Mouse (Mus musculus): ENCODE data around the gene Sipa1. TPM values are rescaled to one million over a fixed set of nuclear protein-coding genes. Genes with fewer than 3 reads are reported as not detected.
A peak's percentile ranks its signal among the peaks of the same experiment; 100 is the strongest.

Gene Sipa1
- total RNA-seq (2021): 56.4 and 64.0 TPM in 2 replicates
- long read RNA-seq, experiment 1, transcript Sipa1-204 (16 exons, 3,583 nt): major isoform, 11 of 72 reads
- long read RNA-seq, experiment 1, transcript Sipa1-203 (17 exons, 3,584 nt): major isoform, 11 of 72 reads
- long read RNA-seq, experiment 1, partial matches to known transcripts: 19 of 72 reads
- long read RNA-seq, experiment 1, other reads (novel, unspliced or antisense): 26 of 72 reads
- long read RNA-seq, experiment 2, transcript Sipa1-204 (16 exons, 3,583 nt): major isoform, 9 of 55 reads
- long read RNA-seq, experiment 2, transcript Sipa1-203 (17 exons, 3,584 nt): minor isoform, 5 of 55 reads
- long read RNA-seq, experiment 2, partial matches to known transcripts: 16 of 55 reads
- long read RNA-seq, experiment 2, other reads (novel, unspliced or antisense): 24 of 55 reads

DNA sequence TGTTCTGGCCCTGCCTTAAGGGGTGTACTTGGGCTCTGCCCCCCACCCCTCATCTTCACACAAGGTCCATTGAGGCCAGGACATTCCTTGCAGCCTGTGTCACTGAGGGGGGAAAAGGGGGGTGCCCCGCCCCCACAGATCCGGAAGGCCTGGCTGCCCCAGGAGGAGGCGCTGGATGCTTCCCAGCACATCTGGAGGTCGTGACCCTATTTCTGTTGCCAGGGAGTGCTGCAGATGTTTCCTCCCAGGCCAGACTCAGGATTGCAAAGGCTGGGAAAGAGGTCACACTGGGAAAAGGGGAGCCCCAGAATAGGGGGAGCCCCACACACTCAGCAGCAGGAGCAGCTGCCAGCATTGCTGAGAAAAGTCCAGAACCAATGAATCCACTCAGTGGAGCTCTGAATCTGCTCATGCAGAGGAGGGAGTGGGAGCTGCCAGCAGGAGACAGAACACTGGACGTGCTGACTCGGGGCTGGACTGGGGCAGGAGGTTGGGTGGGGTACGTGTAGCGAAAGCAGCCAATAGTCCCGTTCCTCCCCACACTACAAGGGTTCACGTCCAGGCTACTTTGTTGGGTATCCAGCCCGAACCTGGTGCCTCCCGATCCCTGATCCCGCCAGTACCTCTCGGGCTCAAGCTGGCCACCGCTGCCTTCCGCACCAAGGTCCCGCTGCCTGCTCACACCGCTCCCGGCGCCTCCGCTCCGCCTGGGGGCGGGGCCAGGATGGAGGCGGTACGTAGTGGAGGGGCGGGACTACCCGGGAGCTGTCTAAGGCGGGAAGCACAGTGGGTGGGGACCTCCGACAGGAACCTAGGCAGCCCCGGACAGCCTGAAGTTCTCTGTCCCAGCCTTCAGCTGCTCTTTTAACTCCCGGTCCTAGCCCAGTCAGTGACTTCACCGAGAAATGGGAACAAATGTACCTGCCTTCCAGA is at the start of gene Sipa1:
TSS of gene Sipa1 (minus strand) at position 727 of the 933 bp plus-strand sequence.
- peak; percentile 97 for DNase-seq

DNA sequence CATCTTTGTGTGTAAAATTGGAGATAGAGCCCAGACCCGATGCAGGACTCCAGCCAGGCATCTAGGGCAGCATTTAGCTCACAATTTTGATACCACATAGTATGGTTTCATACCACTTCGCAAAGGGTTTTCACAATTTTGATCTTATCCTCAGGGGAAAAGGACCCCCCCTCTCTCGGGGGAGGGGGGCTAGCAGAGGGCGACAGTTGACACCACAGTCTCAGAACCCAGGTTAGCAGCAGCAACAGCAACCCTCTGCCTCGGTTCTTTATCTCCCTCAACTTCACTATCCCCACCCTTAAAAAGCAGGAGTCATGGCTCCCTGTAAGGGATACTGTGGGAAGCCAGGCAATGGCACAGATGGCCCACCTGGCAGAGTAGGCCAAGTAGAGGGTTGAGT is 49.7 kb upstream of the Sipa1 start:
- no peak for DNase-seq

DNA sequence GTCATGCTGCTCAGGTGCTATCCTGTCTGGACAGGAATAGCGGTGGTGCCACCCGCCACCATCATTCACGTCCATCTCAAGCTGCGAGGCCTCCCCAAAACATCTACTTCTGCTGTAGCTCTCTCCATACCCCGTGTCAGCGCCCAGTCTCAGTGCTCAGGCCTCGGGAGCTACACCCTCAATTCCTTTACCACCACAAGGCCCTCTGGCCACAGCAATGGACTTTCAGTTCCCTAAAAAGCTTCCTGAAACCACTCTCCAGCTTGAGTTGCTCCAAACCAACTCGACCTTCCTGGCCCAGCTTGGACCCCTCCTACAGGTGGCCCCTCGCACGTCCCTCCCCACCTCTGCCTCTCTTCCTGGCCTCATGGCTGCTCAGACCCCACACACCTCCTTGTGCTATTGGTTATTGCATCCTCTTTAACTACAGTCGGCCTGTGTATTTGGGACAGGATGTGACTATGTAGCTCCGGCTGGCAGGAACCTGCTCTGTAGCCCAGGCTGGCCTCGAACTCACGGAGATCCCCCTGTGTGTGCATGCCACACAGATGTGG is 48.5 kb upstream of the Sipa1 start:
- no peak for DNase-seq

DNA sequence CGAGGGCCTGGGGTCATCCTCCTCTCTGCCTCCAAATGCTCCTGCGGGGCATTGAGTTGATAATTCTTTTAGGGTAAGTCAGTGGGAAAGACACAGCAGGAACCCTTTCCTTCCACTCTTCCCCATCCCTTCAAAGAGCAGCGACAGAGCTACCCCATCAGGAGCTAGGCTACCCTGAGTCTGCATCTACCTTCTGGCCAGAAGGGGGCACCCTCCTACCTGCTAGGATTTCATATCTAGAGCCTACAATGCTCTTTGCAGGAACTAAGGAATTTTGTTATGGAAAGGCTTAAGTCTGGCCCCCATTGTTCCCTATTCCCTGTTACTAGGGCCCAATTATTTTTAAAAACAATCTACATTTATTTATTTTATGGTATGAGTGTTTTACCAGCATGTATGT is 47.7 kb upstream of the Sipa1 start:
- DNase-seq: peak; percentile 89

DNA sequence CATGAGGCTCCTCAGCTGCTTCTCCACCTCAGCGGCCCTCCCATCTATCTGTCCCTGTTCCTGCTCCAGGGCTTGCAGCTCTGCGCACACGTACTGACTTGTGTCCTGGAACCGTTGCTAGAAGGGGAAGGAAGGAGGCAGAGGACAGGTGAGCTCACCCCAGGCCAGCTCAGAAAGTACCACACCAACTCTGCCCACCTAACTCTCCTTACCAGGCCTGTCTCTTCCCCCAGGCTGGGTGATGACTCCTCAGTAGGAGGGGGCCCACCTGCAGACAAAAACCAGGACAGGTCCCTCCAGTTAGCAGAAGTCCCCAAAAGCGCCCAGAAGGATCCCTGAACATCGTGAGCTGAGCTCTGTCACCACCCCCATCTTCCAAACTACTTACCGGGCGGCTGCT is 47.1 kb upstream of the Sipa1 start:
- no peak for DNase-seq

DNA sequence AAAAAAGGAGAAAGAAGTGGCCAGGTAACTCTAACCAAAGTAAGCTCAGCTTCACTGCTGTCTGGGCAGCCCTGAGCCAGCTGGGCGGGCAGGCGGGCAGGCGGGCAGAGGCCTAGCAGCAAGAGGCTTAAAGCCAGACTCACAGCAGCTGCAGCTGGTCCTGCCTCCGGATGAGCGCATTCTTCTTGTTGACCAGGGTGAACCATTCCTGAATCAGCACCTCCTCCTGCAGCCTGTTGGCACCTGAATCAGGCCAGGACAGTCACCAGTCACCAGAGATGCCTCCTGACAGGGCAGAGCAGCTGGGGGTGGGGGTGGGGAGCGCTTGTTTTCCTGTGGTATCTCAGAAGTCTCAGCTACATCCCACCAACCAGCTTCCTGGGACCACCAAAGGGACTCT is 46.6 kb upstream of the Sipa1 start:
- peak; percentile 3 for DNase-seq

DNA sequence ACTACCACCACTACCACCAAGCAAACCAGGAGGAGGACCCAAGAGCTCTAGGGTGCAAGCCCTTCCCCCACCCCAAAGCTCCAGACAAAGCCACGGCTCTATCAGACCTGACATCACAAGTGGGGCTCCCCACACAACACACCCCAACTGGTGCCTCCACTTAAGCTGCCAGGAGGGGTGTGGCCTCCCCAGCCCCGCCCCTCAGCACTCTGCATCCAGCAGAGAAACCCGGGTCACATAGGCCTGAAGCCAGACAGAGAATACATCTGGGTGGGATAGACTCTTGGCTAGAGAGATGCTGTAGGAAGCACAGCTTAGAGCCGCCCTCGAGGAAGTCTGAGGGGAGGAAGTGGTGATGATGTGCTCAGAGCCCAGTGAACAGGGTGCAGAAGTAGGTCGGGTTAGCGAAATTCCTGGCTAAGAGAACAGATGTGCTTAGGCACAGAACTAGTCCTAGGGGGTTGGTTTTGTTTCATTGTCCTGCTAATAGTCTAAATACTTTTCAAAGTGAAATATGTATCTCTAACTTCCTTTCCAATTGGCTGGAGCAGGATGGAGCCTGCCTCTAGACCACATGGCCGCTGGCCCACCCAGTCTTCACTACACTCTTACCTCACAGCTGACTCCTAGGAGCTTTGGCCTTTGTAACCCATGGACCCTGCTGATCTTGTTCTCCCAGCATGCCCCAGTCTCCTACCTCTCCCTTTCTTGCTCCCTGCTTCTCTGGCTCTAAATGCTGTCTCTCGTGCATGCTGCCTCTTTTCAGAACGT is 41.5 kb upstream of the Sipa1 start:
- peak; percentile 54 for DNase-seq

DNA sequence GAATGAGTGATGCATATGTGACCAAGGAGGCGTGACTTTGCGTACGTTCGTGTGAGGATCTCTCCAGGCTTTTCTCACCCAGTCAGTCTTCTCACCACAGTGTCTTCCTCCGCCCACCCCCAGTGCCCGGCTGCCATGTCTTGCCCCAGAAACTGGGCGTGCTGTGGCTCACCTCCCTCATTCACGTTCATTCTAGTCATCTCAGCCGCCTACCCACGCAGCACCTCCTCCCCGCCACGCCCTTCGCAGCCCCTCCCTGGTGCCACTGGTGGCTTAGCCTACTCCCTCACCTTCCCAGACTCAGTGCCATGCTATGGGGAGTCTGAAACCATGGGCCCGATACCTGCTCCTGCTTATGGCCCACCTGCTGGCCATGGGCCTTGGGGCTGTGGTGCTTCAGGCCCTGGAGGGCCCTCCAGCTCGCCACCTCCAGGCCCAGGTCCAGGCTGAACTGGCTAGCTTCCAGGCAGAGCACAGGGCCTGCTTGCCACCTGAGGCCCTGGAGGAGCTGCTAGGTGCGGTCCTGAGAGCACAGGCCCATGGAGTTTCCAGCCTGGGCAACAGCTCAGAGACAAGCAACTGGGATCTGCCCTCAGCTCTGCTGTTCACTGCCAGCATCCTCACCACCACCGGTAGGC is 40.8 kb upstream of the Sipa1 start, which contains the start of gene Kcnk7:
TSS of gene Kcnk7 (plus strand) at position 205 of the 638 bp plus-strand sequence.
- DNase-seq: no peak

DNA sequence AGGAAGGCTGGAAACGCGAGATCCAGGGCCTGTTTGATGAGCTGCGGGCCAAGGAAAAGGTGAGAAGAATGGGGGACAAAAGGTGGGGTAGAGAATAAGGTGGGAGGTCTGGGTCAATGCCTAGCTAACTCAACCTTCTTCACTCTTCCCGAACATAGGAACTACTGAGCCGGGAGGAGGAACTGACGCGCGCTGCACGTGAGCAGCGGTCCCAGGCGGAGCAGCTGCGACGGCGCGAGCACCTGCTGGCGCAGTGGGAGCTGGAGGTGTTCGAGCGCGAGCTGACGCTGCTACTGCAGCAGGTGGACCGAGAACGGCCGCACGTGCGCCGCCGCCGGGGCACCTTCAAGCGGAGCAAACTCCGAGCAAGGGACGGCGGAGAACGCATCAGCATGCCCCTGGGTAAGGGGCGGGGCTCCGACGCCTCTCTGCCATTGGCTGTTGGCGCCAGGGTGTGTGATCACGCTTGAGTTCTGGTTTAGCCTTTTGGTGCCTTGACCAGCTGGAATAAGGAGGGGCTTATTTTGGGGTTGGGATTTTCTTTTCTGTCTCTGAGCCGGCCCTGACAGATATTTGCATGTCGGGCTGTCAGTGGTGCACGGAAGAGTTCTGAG is 32.4 kb upstream of the Sipa1 start:
- DNase-seq: no peak

DNA sequence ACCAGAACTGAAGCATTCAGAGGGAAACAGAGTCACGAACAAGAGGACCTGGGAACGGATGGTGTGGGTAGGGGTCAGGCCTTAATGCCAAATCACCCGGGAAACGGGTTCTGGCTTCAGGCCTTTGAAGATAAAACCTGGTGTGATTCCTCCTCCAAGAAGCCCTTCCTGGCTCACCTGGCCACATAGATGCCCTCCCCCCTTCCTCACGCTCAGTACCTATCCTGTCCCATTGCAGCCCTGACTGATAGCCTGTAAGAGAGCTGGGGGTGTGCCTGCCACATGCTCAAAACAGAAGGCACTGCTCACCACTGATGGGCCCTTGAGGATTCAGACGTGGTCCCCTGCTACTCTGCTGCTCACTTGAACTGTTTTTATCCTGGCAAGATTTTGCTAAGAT is 30.3 kb upstream of the Sipa1 start:
- no peak for DNase-seq

DNA sequence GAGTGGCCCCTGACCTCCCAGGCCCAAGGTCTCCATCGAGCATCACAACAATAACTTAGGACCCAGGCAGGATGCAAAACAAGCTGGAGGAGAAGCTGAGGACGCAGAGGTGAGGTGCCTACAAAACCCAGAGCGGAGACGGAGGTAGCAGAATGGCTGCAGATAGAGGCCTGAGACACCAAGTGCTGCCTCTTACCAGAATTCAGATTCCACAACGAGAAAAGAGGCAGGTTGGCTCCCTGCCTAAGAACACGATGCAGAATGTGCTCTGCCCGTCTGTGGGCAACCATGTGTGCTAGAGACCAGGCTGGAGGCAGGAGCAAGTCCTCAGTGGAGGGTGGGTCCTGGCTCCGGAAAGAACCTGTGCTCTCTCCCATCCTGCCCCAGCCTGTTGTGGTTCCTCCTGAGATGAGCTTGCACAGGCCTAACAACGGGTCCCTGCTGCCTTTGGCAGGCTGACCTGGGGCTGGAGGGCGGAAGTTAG is 29.4 kb upstream of the Sipa1 start:
- no peak for DNase-seq

DNA sequence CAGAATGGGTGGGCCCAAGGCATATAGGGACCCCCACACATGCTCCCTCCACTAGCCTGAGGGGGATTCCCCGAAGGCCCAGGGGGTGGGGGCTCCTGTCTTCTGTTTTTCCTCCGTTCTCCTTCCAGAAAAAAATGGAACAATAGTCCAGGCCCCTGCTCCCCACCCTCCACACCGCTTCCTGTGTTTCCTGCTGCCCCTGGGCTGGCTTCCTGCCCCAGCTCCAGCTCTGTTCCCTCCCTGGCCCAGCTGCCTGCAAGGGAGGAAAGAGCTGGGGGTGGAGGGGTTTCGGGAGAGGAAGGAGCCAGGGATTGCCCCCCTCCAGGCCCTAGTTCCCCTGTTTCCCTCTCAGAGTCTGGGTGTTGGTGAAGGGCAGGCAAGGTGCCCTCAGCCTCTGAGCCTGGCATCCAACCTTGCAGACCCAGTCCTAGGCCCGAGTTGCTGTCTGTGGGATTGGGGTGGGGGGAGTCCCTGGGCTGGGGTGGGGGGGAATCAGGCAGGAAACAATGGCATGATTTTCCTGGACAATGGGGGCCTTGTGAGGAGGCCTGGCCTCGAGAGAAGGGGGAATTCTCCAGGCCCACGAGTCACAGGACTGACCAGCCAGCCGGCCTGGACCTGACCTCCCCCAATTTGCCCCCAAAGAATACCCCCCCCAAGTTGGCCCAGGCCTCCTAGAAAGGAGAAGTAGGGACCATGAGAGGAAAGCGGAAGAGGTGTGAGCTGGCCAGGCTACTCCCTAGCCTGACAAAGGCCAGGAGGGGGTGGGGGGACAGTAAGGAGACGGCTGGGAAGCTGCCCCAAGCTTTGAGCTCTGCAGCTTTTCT is 28.8 kb upstream of the Sipa1 start:
- peak; percentile 73 for DNase-seq

DNA sequence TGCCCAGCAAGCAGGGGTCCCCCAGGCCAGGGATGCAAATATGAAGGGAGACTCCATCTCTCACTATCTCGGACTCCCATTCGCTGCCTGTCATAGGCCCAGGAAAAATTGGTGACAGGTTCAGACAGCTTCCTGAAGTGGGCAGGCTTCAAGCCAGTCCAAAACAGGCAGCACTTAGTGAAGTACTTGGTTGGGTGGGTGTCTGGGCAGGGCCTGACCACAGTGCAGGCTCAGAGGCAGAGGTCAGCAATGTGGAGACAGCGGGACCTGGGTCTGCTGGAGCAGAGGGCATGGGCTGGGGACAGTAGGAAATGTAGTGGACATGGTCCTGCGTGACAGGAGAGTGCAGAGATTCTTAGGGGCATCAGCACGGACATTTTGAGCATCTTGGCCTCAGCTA is 28.1 kb upstream of the Sipa1 start:
- DNase-seq: no peak

DNA sequence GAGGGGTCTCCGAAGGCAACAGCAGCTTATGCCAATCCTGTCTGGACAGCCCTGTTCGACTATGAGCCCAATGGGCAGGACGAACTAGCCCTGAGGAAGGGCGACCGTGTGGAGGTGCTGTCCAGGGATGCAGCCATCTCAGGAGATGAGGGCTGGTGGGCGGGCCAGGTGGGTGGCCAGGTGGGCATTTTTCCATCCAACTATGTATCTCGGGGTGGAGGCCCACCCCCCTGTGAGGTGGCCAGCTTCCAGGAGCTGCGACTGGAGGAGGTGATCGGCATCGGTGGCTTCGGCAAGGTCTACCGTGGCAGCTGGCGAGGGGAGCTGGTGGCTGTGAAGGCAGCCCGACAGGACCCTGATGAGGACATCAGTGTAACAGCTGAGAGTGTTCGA is 26.8 kb upstream of the Sipa1 start:
- DNase-seq: no peak

DNA sequence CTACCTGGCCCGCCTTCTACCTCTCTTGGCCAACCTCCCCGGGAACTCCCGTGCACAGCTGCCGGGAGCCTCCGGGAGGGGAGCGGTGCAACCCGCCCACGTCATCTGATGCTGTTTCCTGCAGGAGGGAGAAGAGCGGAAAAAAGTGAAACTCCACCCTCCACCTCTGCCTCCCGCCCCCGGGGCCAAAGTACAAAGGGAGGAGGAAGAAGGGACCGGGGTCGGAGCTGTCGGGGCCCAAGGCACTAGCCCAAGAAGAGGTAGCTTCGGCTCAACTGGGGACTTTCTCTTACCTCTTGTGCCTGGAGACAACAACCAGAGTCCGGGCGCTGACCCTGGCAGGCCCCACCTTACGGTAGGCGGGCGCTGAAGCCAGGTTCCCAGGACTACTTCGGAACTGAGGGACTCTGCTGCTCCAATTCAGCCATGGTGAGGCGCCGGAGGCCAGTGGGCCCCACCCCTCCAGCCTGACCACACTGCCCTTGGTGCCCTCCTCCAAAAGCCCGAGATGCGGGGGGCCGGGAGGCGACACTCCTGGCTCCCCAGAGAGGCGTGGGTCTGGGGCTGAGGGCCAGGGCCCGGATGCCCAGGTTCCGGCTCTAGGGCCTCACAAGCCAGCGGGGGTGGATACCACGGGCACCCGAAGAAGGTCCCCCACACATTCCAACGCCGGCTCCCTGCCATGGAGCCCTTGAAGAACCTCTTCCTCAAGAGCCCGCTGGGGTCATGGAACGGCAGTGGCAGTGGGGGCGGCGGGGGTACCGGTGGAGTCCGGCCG is 26.2 kb upstream of the Sipa1 start:
- DNase-seq: peak; percentile 95

DNA sequence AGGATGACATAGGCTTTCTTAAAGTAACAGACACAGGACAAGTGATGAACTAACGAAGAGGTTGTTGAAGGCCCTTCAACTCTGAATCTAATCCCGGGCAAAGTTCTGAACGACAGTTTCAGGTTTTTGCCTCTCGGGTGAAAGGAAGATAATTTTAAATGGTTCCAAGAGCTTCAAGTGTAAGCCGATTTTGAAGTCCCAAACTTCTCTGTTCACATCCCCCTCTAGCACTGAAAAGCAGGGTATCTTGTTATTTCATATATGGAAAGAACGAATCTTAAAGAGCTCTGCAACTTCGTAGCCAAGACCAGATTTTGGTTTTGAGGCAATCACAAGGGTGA is 25.6 kb upstream of the Sipa1 start:
- no peak for DNase-seq

DNA sequence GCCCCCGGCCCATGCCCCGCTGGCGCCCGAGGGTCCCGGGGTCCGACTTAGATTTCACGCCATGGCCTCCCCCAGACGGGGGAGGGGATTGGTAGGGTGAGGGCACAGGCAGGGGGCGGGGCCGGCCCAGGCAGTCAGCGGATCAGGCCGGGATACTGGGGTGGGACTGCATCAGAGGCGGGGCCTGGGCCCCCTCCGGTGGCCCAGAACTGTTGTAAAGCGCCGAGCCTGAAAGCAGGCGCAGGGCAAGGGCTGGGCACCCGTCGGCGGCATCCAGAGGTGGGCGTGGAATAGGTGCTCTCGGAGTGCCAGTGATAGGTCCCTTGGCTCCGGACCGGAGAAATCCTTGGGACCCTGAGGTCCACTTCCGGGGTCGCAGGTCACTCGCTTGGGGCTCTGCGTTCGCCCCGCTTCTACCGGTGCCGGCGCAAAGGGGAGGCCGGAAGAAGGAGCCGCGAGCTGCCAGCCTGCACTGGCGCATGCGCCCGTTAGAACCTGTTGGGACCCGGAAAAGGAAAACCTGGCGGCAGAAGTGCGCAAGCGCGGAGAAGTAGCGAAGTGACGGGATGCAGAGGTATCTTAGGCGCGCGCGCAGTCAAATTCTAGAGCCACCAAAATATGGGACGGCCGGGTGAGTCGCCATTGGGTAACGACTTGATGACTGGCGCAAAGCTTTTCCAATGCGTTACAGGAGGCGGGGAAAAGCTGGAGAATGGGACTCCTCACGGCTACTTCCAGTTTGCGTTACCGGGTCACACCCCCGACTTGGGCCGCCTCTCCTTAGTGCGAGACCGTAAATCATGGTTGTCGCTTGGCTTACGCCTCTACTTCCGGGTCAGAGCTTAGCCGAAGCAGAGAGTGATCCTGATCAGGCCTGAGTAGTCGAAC is 24.9 kb upstream of the Sipa1 start, which contains the start of the genes Map3k11 and Pcnx3:
TSS of gene Map3k11 (plus strand) at position 543 of the 888 bp plus-strand sequence.
TSS of gene Pcnx3 (minus strand) at position 709 of the 888 bp plus-strand sequence.
- DNase-seq: peak; percentile 98

DNA sequence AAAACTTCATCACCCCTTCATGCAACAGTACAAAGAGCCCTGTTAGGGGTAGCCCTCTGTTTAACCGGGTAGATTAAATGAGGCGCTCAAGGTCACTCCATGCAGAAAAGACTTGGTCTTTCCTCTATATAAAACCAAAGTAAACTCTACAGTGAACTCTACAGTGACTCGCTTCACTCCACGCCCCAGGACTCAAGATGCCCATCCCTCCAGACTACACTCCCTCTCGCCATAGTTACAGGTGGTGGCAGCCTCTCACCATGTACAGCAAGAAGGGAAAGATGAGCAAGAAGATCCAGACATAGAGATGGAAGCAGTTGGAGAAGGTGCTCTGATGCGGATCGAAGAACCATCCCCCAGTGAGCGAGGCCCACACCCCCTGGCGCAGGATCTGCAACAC is 24.2 kb upstream of the Sipa1 start:
- DNase-seq: no peak
